Mouse (Mus musculus): Measurements from ENCODE around the gene Shank1. TPM values are rescaled to one million over a fixed set of nuclear protein-coding genes. Genes with fewer than 3 reads are reported as not detected.

Gene Shank1
- polyA plus RNA-seq, 1 experiment: not detected

DNA sequence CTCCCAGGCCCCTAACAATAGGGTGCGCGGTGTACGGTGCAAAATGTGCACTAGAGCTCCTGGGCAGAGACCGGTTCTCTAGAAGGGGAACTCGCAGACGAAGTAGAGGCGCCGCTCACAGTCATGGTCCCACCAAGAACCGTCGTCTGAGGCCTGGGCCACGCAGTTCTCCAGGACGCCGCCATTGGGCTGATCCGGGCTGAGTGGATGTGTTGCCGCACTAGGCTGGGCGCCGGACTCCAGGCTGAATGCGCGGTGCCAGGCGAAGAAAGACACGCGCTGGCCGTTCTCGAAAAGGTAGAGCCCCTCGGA is 5.6 kb upstream of the Shank1 start:
- TF ChIP-seq CTCF (IDR thresholded peaks at IDR 0.05; ENCODE audit: low read depth, low read length) (no peak), POLR2A (IDR thresholded peaks at IDR 0.05; ENCODE audit: borderline replicate concordance, low read depth, low read length) (no peak)
- peak overlapping the region; percentile 75 for H3K27ac ChIP-seq (ENCODE audit: insufficient read depth, low read depth, low read length)
- peak overlapping the region; percentile 82 for H3K4me3 ChIP-seq (ENCODE audit: insufficient read depth, low read length)
- H3K4me1 ChIP-seq (ENCODE audit: control insufficient read depth, insufficient read depth, low read length): peaks cover 21% of the 10 kb centered on the region

DNA sequence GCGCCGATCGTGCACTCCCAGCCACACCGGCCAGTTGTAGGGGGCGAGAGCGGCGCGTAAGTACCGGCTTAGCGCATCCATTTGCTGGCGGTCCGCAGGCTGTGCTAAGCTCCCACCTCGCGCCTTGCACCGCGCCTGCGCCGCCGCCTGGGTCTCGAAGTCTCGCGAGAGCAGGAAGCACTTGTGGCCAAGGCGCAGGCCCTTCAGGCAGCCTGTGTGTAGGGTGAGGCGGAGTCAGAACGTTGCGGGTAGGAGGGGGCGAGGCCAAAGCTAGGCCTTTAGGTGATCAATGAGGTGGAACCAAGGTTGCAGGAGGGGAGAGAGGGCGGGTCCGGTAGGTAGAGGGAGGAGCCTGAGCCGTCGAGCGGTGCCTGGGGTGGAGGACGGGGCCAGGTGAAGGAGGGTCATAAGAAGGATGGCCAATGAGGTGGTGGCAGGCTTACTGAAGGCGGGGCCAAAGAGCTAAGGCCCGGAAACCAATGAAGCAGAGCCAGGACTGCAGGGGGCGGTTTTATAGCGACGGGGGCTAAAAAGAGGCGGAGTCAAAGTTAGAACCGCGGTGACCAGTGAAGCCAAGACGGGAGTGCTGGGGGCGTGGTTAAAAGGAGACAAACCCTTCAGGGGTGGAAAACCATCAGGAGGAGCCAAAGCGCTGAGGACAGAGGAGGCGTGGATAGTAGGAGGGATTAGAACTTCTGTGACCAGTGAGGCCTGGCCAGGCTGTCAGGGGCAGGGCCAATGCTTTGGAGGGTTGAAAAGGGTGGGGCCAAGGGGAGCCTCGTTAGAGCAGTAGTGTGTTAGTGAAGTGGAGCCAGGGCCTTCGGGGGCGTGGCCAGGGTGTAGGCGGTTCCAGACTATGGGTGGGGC is 5.0 kb upstream of the Shank1 start:
- TF ChIP-seq CTCF (IDR thresholded peaks at IDR 0.05; ENCODE audit: low read depth, low read length) (no peak), POLR2A (IDR thresholded peaks at IDR 0.05; ENCODE audit: borderline replicate concordance, low read depth, low read length) (no peak)
- H3K27ac ChIP-seq (ENCODE audit: insufficient read depth, low read depth, low read length): peak overlapping the region; percentile 75
- peak overlapping the region; percentile 82 for H3K4me3 ChIP-seq (ENCODE audit: insufficient read depth, low read length)
- peaks cover 21% of the 10 kb centered on the region for H3K4me1 ChIP-seq (ENCODE audit: control insufficient read depth, insufficient read depth, low read length)

DNA sequence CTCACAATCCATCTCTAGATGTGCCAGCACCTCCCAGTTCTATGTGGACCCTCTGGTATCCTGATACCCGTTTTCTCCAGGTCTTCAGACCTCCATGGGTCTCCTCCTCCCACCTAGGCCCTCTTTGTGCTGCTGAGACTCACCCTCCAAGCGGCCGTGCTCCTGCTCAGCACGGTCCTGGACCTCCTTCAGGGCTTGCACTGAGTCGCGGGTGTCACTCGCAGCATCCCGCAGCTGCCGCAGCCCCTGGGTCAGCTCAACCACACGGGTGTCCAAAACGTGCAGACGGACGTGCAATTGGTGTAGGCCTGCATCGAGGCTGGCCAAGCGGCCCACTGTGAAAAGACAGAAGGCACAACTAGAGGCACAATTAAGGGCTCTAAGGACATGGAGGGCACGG is 4.4 kb upstream of the Shank1 start:
- TF ChIP-seq CTCF (IDR thresholded peaks at IDR 0.05; ENCODE audit: low read depth, low read length): no peak
- TF ChIP-seq POLR2A (IDR thresholded peaks at IDR 0.05; ENCODE audit: borderline replicate concordance, low read depth, low read length): no peak
- Histone ChIP-seq H3K4me1 (ENCODE audit: control insufficient read depth, insufficient read depth, low read length) (peaks cover 21% of the 10 kb centered on the region), H3K4me3 (ENCODE audit: insufficient read depth, low read length) (0 out of 2 replicates have a peak overlapping the region, but pooled peaks have one; percentile 0), H3K27ac (ENCODE audit: insufficient read depth, low read depth, low read length) (no peak overlapping the region)

DNA sequence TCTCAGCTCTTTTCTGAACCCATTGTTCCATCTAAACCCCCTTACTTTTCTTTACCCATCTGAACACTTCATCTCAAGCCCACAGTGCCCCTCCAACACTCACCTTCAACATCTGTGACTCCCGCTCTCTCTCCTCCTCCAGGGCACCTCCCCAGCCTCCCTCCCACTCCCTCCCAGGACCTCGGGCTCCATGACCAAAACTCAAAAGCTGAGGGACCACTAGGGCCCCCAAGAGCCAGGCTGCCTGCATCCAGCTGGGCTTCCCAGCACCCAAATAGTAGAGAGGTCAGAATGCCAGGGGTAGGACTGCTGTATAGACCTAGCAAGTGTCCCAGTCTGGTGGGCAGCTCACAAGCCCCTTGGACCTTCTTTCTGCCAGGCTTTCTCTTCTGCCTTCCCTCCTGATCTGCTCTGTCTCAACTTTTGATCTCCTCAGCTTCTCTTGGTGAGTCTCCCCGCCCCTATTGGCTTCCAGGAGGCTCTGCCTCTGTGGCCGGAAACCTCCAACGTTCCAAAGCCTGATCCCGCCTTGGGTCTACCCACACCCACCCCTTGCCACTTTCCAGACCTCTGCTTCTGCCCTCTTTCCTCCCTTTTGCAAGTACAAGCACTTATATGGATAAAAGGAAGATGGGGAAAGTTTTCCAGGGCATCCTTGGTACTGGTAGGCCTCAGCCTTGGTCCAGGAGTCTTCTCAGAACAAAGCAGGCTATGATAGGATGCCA is 3.4 kb upstream of the Shank1 start, which contains the start of gene Clec11a:
Clec11a (minus strand) TSS at position 387 of the 725 bp plus-strand sequence.
- no peak for TF ChIP-seq CTCF (IDR thresholded peaks at IDR 0.05; ENCODE audit: low read depth, low read length)
- TF ChIP-seq POLR2A (IDR thresholded peaks at IDR 0.05; ENCODE audit: borderline replicate concordance, low read depth, low read length): no peak
- Histone ChIP-seq H3K4me1 (ENCODE audit: control insufficient read depth, insufficient read depth, low read length) (peaks cover 24% of the 10 kb centered on the region), H3K4me3 (ENCODE audit: insufficient read depth, low read length) (no peak within 1 kb of the TSS), H3K27ac (ENCODE audit: insufficient read depth, low read depth, low read length) (no peak within 1 kb of the TSS)

DNA sequence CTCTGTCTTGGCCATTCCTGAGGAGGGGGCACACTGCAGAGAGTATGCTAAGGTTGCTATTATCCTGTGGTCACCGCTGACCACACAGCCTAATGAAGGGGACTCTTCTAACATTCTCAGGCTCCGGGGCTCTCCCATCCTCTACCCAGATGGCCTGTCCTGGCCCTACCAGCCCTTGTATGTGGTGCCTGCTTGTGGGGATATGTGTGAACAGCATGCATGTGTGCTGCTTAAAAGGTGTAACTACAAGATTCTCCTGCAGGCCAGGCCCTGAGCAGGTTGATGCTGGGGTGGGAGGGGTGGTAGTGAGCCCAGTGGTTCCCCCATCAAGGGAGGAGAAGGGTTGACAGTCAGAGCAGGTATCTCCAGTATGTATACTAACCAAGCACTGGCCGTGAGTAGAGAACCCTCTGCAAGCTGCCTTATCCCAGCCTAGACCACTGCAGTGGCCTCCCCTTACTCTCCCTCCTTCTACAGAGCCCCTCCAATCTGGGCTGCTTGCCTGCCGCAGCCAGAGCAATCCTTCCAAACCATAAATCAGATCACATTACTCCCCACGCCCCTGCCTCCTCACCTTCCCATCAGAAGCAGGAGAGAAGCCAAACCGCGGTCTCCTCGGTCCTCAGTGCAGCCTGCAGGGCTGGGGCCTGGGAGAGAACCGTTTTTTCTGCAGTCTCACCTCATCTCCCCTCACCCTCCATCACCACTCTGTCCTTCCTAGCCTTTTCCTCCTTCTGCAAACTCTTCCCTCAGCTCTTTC is 2.6 kb upstream of the Shank1 start:
- H3K27ac ChIP-seq (ENCODE audit: insufficient read depth, low read depth, low read length): no peak overlapping the region
- no peak overlapping the region for H3K4me3 ChIP-seq (ENCODE audit: insufficient read depth, low read length)
- no peak for TF ChIP-seq CTCF (IDR thresholded peaks at IDR 0.05; ENCODE audit: low read depth, low read length)
- no peak for TF ChIP-seq POLR2A (IDR thresholded peaks at IDR 0.05; ENCODE audit: borderline replicate concordance, low read depth, low read length)
- peaks cover 19% of the 10 kb centered on the region for H3K4me1 ChIP-seq (ENCODE audit: control insufficient read depth, insufficient read depth, low read length)

DNA sequence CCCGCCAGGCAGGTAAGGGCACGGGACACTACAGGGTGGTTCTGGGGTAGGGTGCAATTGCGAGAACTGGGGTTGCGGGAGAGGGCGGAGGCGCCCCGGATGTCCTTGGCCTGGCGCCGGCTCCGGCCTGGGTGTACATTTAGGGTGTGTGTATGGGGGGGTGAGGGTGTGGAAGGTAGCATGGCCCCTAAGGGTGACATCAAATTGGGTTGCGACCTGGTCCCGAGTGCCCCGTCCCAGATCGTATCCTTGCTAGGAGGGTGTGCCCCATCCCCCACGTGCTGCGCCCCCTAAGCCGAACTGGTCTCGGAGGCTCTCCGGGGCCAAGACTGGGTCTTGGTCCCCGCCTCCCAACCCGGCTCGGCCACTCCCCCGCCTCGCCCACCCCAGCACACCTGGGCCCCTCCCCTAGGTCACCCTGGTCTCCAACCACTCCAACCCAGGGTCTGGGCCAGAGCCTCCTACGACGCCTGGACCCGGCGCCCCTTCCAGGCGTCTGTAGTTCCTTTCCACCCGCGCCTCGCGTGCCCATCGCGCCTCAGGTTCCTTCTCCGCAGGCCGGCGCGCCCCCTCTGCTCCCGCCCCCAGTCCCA is 328 bp downstream of the Shank1 start:
- H3K4me3 ChIP-seq (ENCODE audit: insufficient read depth, low read length): peak overlapping the region; percentile 19; the same call in 1 of the 2 replicates

DNA sequence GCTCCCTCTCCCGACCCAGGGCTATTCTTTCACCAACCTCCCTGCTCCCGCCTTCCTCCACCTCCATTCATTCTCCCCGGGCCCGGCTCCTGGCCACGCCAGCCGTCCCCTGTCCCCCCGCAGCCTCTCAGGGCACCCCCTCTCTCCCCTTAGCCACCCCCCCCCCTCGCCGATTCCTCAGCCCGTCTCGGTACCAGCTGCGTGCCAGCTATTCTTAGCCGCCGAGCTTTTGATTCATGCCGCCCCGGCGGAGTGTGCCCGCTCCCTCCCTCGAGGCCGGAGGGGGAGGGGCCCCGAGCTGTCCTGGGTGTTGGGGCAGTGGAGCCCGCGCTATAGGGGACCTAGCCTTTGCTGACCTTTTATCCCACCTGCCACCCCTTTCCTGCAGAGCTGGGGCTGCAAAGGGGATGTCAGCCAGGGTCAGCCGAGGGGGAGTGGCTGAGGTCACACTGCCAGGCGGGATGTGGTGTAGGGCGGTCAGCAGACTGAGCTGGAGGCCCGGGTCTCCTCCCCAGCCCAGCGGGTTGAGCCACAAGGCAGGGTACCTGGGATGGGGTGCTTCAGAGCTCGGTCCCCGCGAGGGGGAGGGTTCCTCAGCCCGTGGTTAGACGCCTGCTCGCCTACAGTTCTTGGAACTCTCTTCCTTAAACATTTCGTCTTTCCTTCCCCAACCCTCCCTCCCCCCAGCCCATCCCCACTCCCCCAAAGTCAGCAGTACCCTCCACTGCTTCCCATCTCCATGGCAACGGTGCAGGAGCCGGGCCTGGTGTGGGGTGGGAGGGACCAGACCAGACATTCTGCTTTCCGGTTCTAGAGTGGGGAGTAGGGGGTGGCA is 1.0 kb downstream of the Shank1 start:
- H3K4me1 ChIP-seq (ENCODE audit: control insufficient read depth, insufficient read depth, low read length): peaks cover 3% of the 10 kb centered on the region; the same call in 1 of the 2 replicates
- TF ChIP-seq CTCF (IDR thresholded peaks at IDR 0.05; ENCODE audit: low read depth, low read length) (no peak), POLR2A (IDR thresholded peaks at IDR 0.05; ENCODE audit: borderline replicate concordance, low read depth, low read length) (no peak)
- peak overlapping the region; percentile 10; the same call in 1 of the 2 replicates for H3K4me3 ChIP-seq (ENCODE audit: insufficient read depth, low read length)
- no peak overlapping the region for H3K27ac ChIP-seq (ENCODE audit: insufficient read depth, low read depth, low read length)

More for the DNA sequence above, 328 bp downstream of the Shank1 start:
- TF ChIP-seq CTCF (IDR thresholded peaks at IDR 0.05; ENCODE audit: low read depth, low read length): no peak
- no peak for TF ChIP-seq POLR2A (IDR thresholded peaks at IDR 0.05; ENCODE audit: borderline replicate concordance, low read depth, low read length)
- Histone ChIP-seq H3K27ac (ENCODE audit: insufficient read depth, low read depth, low read length) (no peak overlapping the region), H3K4me1 (ENCODE audit: control insufficient read depth, insufficient read depth, low read length) (peaks cover 7% of the 10 kb centered on the region; the same call in 1 of the 2 replicates)

DNA sequence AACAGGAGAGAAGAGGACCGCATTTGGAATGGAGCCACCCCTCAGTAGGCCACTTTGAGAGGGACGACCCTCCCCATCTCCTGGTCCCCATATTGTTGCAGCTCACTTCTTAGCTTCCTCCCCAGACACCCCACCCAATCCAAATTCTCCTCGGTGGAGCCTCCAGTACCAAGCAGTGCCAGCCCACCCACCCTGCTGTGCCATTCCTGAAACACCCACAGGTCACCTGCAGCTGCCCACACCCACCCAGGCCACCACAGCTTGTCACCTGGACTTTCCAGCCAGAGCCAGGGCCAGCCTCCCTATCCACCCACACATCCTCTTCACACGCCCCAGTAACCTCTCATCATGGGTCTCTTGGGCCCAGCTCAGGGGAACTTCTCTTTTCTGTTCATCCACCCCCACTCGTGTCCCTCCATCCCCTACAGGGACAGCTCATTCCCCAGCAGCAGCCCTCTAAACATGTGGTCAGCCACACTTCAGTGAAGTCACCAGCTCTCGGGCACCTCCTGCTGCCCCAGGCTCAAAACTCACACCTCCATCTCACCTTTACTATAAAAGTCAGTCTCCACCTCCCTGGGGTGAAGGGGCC is 1.8 kb downstream of the Shank1 start:
- Histone ChIP-seq H3K4me3 (ENCODE audit: insufficient read depth, low read length) (no peak overlapping the region), H3K27ac (ENCODE audit: insufficient read depth, low read depth, low read length) (no peak overlapping the region), H3K4me1 (ENCODE audit: control insufficient read depth, insufficient read depth, low read length) (peaks cover 3% of the 10 kb centered on the region; the same call in 1 of the 2 replicates)
- no peak for TF ChIP-seq POLR2A (IDR thresholded peaks at IDR 0.05; ENCODE audit: borderline replicate concordance, low read depth, low read length)
- TF ChIP-seq CTCF (IDR thresholded peaks at IDR 0.05; ENCODE audit: low read depth, low read length): no peak

All from bone marrow macrophage, adult 2 months (primary cell).